Mouse (Mus musculus) limb, embryonic 11.5 days (tissue): ENCODE results near the gene Cdipt. TPM values are rescaled to one million over a fixed set of nuclear protein-coding genes. Genes with fewer than 3 reads are reported as not detected.
A peak's percentile ranks its signal among the peaks of the same experiment; 100 is the strongest.

Experiments
- ATAC-seq: fragments of 200-750 bp; cut with Nextera tagmentation; 2 replicates; pipeline ENCODE4 v1.8.0; 2017; ENCODE audit warnings: low read depth; ENCODE audit not compliant: insufficient number of reproducible peaks, low FRiP score, low TSS enrichment
- DNase-seq: peaks from one replicate; pipeline ENCODE4 v3.0.0-alpha.2; 2015; ENCODE audit warnings: low spot score
- H3K27ac ChIP-seq: fragments of 300-500 bp; sonication (generic); replicated peaks from 2 replicates; pipeline ENCODE4 v1.5.1; 2014; ENCODE audit warnings: low read depth, mild to moderate bottlenecking, low read length
- H3K27me3 ChIP-seq: fragments of 300-500 bp; sonication (generic); 2 replicates; pipeline ENCODE4 v1.6.1; 2014; ENCODE audit warnings: mild to moderate bottlenecking, low read length, mixed read lengths; ENCODE audit not compliant: control insufficient read depth, insufficient read depth
- H3K36me3 ChIP-seq: fragments of 300-500 bp; sonication (generic); 2 replicates; pipeline ENCODE4 v1.6.1; 2014; ENCODE audit warnings: mild to moderate bottlenecking, low read length, moderate library complexity, mixed read lengths; ENCODE audit not compliant: control insufficient read depth, insufficient read depth
- H3K4me1 ChIP-seq: fragments of 300-500 bp; sonication (generic); 2 replicates; pipeline ENCODE4 v1.6.1; 2014; ENCODE audit warnings: low read length, mixed read lengths; ENCODE audit not compliant: control insufficient read depth, insufficient read depth
- H3K4me2 ChIP-seq: fragments of 300-500 bp; sonication (generic); 2 replicates; pipeline ENCODE4 v1.6.1; 2014; ENCODE audit warnings: low read depth, mild to moderate bottlenecking, moderate library complexity; ENCODE audit not compliant: severe bottlenecking
- H3K4me3 ChIP-seq: fragments of 300-500 bp; sonication (generic); 2 replicates; pipeline ENCODE4 v1.5.1; 2014; ENCODE audit warnings: low read depth, low read length
- H3K9ac ChIP-seq: fragments of 300-500 bp; sonication (generic); 2 replicates; pipeline ENCODE4 v1.6.1; 2014; ENCODE audit warnings: mild to moderate bottlenecking, low read length
- H3K9me3 ChIP-seq: fragments of 300-500 bp; sonication (generic); 2 replicates; pipeline ENCODE4 v1.6.1; 2016; ENCODE audit warnings: low read length; ENCODE audit not compliant: control insufficient read depth
- whole genome bisulfite sequencing: fragments of 180-500 bp; shearing (Covaris S2); extraction: QIAGEN DNeasy Blood & Tissue Kit; methylation state at CpG from one replicate; pipeline ENCODE4 v1.1.7; 2014; 5-methylcytosine and 5-hydroxymethylcytosine counted together
- polyA plus RNA-seq: library from polyadenylated mRNA; unstranded; fragments of >200 nt; fragmentation: Nextera tagmentation; extraction: Ambion mirVana; gene quantifications from 2 replicates; pipeline ENCODE4 v1.2.1, GENCODE M21; 2014

Cdipt gene
- polyA plus RNA-seq, 1 experiment from 2014 or later: 68.7 TPM

GRCm38 (mm10) chr7:126961965-126962364 lies 13.7 kb upstream of the Cdipt start:
- H3K4me2 ChIP-seq: no peak overlapping the region
- DNase-seq (no peak), ATAC-seq (no peak)
- H3K27ac ChIP-seq: no peak overlapping the region
- H3K9ac ChIP-seq: no peak overlapping the region
- H3K4me1 ChIP-seq: no peaks in the 10 kb centered on the region
- H3K9me3 ChIP-seq: no peaks in the 10 kb centered on the region
- H3K4me3 ChIP-seq: no peak overlapping the region
- WGBS: 93% methylated on average over 4 of the region's 4 CpGs
- H3K27me3 ChIP-seq: peaks cover 14% of the 10 kb centered on the region
- no peaks in the 10 kb centered on the region for H3K36me3 ChIP-seq

- Histone ChIP-seq H3K4me1 (no peaks in the 10 kb centered on the region), H3K4me2 (peak overlapping the region; percentile 10; the same call in 1 of the 2 replicates), H3K4me3 (no peak overlapping the region), H3K36me3 (no peaks in the 10 kb centered on the region), H3K27me3 (peaks cover 14% of the 10 kb centered on the region), H3K9me3 (no peaks in the 10 kb centered on the region), H3K9ac (no peak overlapping the region), H3K27ac (no peak overlapping the region)
- DNase-seq: peak; percentile 72
- 24% methylated on average over 19 of the region's 19 CpGs for WGBS
- ATAC-seq: no peak
Observed at GRCm38 (mm10) chr7:126963548-126964286, 12.0 kb upstream of the Cdipt start.

- Histone ChIP-seq H3K4me2 (no peak overlapping the region), H3K27ac (no peak overlapping the region), H3K4me3 (no peak overlapping the region), H3K9me3 (no peaks in the 10 kb centered on the region), H3K27me3 (peaks cover 14% of the 10 kb centered on the region), H3K9ac (no peak overlapping the region), H3K4me1 (no peaks in the 10 kb centered on the region), H3K36me3 (no peaks in the 10 kb centered on the region)
- DNase-seq: no peak
- WGBS: 79% methylated on average over 3 of the region's 3 CpGs
- no peak for ATAC-seq
Observed at GRCm38 (mm10) chr7:126965568-126965967, 10.1 kb upstream of the Cdipt start.

GRCm38 (mm10) chr7:126967361-126967760 lies 8.4 kb upstream of the Cdipt start:
- Histone ChIP-seq H3K4me2 (no peak overlapping the region), H3K4me1 (no peaks in the 10 kb centered on the region), H3K9ac (no peak overlapping the region), H3K36me3 (no peaks in the 10 kb centered on the region), H3K27ac (no peak overlapping the region), H3K9me3 (no peaks in the 10 kb centered on the region), H3K4me3 (no peak overlapping the region), H3K27me3 (peaks cover 13% of the 10 kb centered on the region)
- DNase-seq: no peak
- 63% methylated on average over 6 of the region's 6 CpGs for WGBS
- ATAC-seq: no peak

GRCm38 (mm10) chr7:126975493-126975892 lies 221 bp upstream of the Cdipt start:
- DNase-seq: no peak
- WGBS: 11% methylated on average over 8 of the region's 8 CpGs
- Histone ChIP-seq H3K9ac (peak overlapping the region; percentile 99; the same call in 1 of the 2 replicates), H3K4me3 (peak overlapping the region; percentile 100; the same call in 1 of the 2 replicates), H3K27ac (no peak overlapping the region), H3K4me2 (peak overlapping the region; percentile 82; the same call in 1 of the 2 replicates), H3K27me3 (no peaks in the 10 kb centered on the region), H3K4me1 (no peaks in the 10 kb centered on the region; the same call in 1 of the 2 replicates), H3K9me3 (no peaks in the 10 kb centered on the region), H3K36me3 (peaks cover 17% of the 10 kb centered on the region; the same call in 1 of the 2 replicates)
- ATAC-seq: 0 out of 2 replicates have a peak, but pooled peaks have one; percentile 4

GRCm38 (mm10) chr7:126975950-126976866 lies 494 bp downstream of the Cdipt start, which contains the start of gene Cdiptos:
TSS of gene Cdiptos (minus strand) at chr7:126976098.
- under 1% methylated on average over 54 of the region's 55 CpGs for WGBS
- peaks cover 17% of the 10 kb centered on the region; the same call in 1 of the 2 replicates for H3K36me3 ChIP-seq

GRCm38 (mm10) chr7:126976878-126977459 lies 1.3 kb downstream of the Cdipt start:
- peak overlapping the region; percentile 100 for H3K4me3 ChIP-seq
- H3K27me3 ChIP-seq: no peaks in the 10 kb centered on the region
- WGBS: 26% methylated on average over 14 of the region's 14 CpGs
- ATAC-seq: 0 out of 2 replicates have a peak, but pooled peaks have one; percentile 4
- H3K36me3 ChIP-seq: peaks cover 17% of the 10 kb centered on the region; the same call in 1 of the 2 replicates
- no peaks in the 10 kb centered on the region for H3K9me3 ChIP-seq
- no peak overlapping the region for H3K27ac ChIP-seq
- DNase-seq: peak; percentile 23
- no peaks in the 10 kb centered on the region; the same call in 1 of the 2 replicates for H3K4me1 ChIP-seq
- peak overlapping the region; percentile 99 for H3K9ac ChIP-seq
- H3K4me2 ChIP-seq: peak overlapping the region; percentile 82

More at GRCm38 (mm10) chr7:126975950-126976866, 494 bp downstream of the Cdipt start, which contains the start of gene Cdiptos:
- peak within 1 kb of the TSS; percentile 90 for H3K27ac ChIP-seq
- H3K4me2 ChIP-seq: peak within 1 kb of the TSS; percentile 82
- H3K27me3 ChIP-seq: no peaks in the 10 kb centered on the region
- H3K9me3 ChIP-seq: no peaks in the 10 kb centered on the region
- H3K4me1 ChIP-seq: no peaks in the 10 kb centered on the region; the same call in 1 of the 2 replicates
- H3K4me3 ChIP-seq: peak within 1 kb of the TSS; percentile 100
- ATAC-seq: peak; percentile 92
- DNase-seq: peak; percentile 99
- H3K9ac ChIP-seq: peak within 1 kb of the TSS; percentile 99
